Mouse (Mus musculus) CH12.LX (cell line): ENCODE measurements around the gene Anxa3.

Experiments used
- ELF1 ChIP-seq: IDR thresholded peaks from 2 replicates; pipeline ENCODE4 v1.6.1; 2014; ENCODE audit warnings: low read depth, mild to moderate bottlenecking, inconsistent platforms, low read length, improper control_type of control experiment
- ETS1 ChIP-seq: conservative IDR thresholded peaks from 2 replicates; pipeline ENCODE4 v1.6.1; 2012; ENCODE audit warnings: low read depth, mild to moderate bottlenecking, inconsistent platforms, low read length, improper control_type of control experiment, moderate library complexity
- MAX ChIP-seq: IDR thresholded peaks from 2 replicates; pipeline ENCODE4 v1.6.1; 2011; ENCODE audit warnings: low read length, improper control_type of control experiment
- POLR2A ChIP-seq: IDR thresholded peaks from 2 replicates; pipeline ENCODE4 v1.6.1; 2011; ENCODE audit warnings: low read depth, mild to moderate bottlenecking, improper control_type of control experiment, low read length
- POLR2AphosphoS2 ChIP-seq: IDR thresholded peaks from 2 replicates; pipeline ENCODE4 v1.6.1; 2011; ENCODE audit warnings: low read depth, low read length, improper control_type of control experiment
- RCOR1 ChIP-seq: conservative IDR thresholded peaks from 2 replicates; pipeline ENCODE4 v1.6.1; 2012; ENCODE audit warnings: low read depth, mild to moderate bottlenecking, inconsistent platforms, low read length, improper control_type of control experiment

DNA sequence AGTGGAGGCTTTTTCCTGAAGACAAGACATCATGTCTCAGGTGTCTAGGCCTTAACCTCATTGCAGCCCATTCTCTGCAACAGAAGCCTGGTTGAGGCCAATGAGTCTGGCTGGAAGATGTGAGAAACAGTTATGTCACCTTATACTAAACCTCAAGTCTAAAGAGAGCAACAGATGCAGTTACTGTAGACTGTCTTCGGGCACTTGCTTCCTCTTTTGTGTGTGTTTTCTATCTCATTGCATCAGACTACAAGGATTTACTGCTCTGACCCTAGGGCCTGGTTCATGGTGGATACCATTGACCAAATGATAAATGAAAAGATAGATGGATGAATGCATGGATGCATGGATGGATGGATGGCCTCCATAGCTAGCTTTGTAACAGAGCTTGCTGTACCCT, 31.1 kb upstream of the Anxa3 start:
- TF ChIP-seq RCOR1 (no peak), MAX (no peak), POLR2A (no peak), ELF1 (no peak), POLR2AphosphoS2 (no peak), ETS1 (no peak)
